Mouse (Mus musculus) embryonic facial prominence, embryonic 14.5 days (tissue): Measurements from ENCODE around the gene Fgf3. TPM values are rescaled to one million over a fixed set of nuclear protein-coding genes. Genes with fewer than 3 reads are reported as not detected.

Experiments
- ATAC-seq: fragments of 200-750 bp; cut with Nextera tagmentation; 2 replicates; pipeline ENCODE4 v1.8.0; 2017; ENCODE audit warnings: low read depth, moderate number of reproducible peaks, moderate TSS enrichment
- DNase-seq: peaks from one replicate; pipeline ENCODE4 v3.0.0-alpha.2; 2015; ENCODE audit warnings: low spot score
- H3K27ac ChIP-seq: fragments of 300-500 bp; sonication (generic); replicated peaks from 2 replicates; pipeline ENCODE4 v1.5.1; 2014; ENCODE audit warnings: low read depth, mild to moderate bottlenecking, low read length, moderate library complexity
- H3K27me3 ChIP-seq: fragments of 300-500 bp; sonication (generic); replicated peaks from 2 replicates; pipeline ENCODE4 v1.6.1; 2014; ENCODE audit warnings: low read length; ENCODE audit not compliant: control insufficient read depth, insufficient read depth
- H3K36me3 ChIP-seq: fragments of 300-500 bp; sonication (generic); 2 replicates; pipeline ENCODE4 v1.6.1; 2014; ENCODE audit warnings: low read length, mixed read lengths; ENCODE audit not compliant: control insufficient read depth, insufficient read depth
- H3K4me1 ChIP-seq: fragments of 300-500 bp; sonication (generic); 2 replicates; pipeline ENCODE4 v1.6.1; 2014; ENCODE audit warnings: antibody characterized with exemption, low read length; ENCODE audit not compliant: control insufficient read depth, insufficient read depth
- H3K4me2 ChIP-seq: fragments of 300-500 bp; sonication (generic); 2 replicates; pipeline ENCODE4 v1.6.1; 2014; ENCODE audit warnings: low read depth, mild to moderate bottlenecking, low read length, moderate library complexity, mixed read lengths
- H3K4me3 ChIP-seq: fragments of 300-500 bp; sonication (generic); 2 replicates; pipeline ENCODE4 v1.5.1; 2014; ENCODE audit warnings: low read depth, mild to moderate bottlenecking, low read length
- H3K9ac ChIP-seq: fragments of 300-500 bp; sonication (generic); 2 replicates; pipeline ENCODE4 v1.6.1; 2014; ENCODE audit warnings: low read depth, mild to moderate bottlenecking, low read length, moderate library complexity, mixed read lengths
- H3K9me3 ChIP-seq: fragments of 300-500 bp; sonication (generic); 2 replicates; pipeline ENCODE4 v1.6.1; 2016; ENCODE audit warnings: low read length; ENCODE audit not compliant: control insufficient read depth
- WGBS: fragments of 180-500 bp; shearing (Covaris S2); extraction: QIAGEN DNeasy Blood & Tissue Kit; methylation state at CpG from one replicate; pipeline ENCODE4 v1.1.7; 2014; 5-methylcytosine and 5-hydroxymethylcytosine counted together
- polyA plus RNA-seq: library from polyadenylated mRNA; unstranded; fragments of >200 nt; fragmentation: Nextera tagmentation; extraction: Ambion mirVana; gene quantifications from 2 replicates; pipeline ENCODE4 v1.2.1, GENCODE M21; 2014

Gene Fgf3
- polyA plus RNA-seq: 0.88 and 0.97 TPM in 2 replicates

- ATAC-seq: peak; percentile 10; the same call in 1 of the 2 replicates
- Histone ChIP-seq H3K9ac (peak within 1 kb of the TSS; percentile 47), H3K27ac (no peak within 1 kb of the TSS), H3K4me3 (peak within 1 kb of the TSS; percentile 44), H3K4me1 (no peaks in the 10 kb centered on the region; the same call in 1 of the 2 replicates), H3K4me2 (peak within 1 kb of the TSS; percentile 67), H3K9me3 (no peaks in the 10 kb centered on the region), H3K27me3 (peaks cover 77% of the 10 kb centered on the region), H3K36me3 (no peaks in the 10 kb centered on the region)
- 2% methylated on average over 29 of the region's 43 CpGs for WGBS
- DNase-seq: no peak
These were observed at the start of gene Fgf3 for GRCm38 (mm10) chr7:144837891-144838488. TSS of gene Fgf3 (plus strand) at chr7:144838083.

- Histone ChIP-seq H3K4me3 (no peak overlapping the region), H3K27me3 (no peaks in the 10 kb centered on the region), H3K9ac (no peak overlapping the region), H3K4me1 (no peaks in the 10 kb centered on the region), H3K9me3 (no peaks in the 10 kb centered on the region), H3K36me3 (no peaks in the 10 kb centered on the region), H3K4me2 (no peak overlapping the region), H3K27ac (no peak overlapping the region)
- ATAC-seq (no peak), DNase-seq (no peak)
- WGBS: 47% methylated on average over 4 of the region's 4 CpGs
These were observed 49.3 kb upstream of the Fgf3 start for GRCm38 (mm10) chr7:144788631-144789030.

- Histone ChIP-seq H3K4me2 (peak overlapping the region; percentile 53), H3K36me3 (no peaks in the 10 kb centered on the region), H3K27me3 (no peaks in the 10 kb centered on the region), H3K4me3 (peak overlapping the region; percentile 33), H3K27ac (no peak overlapping the region), H3K9me3 (no peaks in the 10 kb centered on the region), H3K4me1 (no peaks in the 10 kb centered on the region), H3K9ac (no peak overlapping the region)
- DNase-seq: peak; percentile 31
- 45% methylated on average over 36 of the region's 36 CpGs for WGBS
- ATAC-seq: no peak
These were observed 48.0 kb upstream of the Fgf3 start for GRCm38 (mm10) chr7:144789601-144790556.

- H3K27me3 ChIP-seq: no peaks in the 10 kb centered on the region
- H3K4me3 ChIP-seq: no peak overlapping the region
- no peak overlapping the region for H3K27ac ChIP-seq
- H3K36me3 ChIP-seq: no peaks in the 10 kb centered on the region
- DNase-seq (no peak), ATAC-seq (no peak)
- no peaks in the 10 kb centered on the region for H3K4me1 ChIP-seq
- no peaks in the 10 kb centered on the region for H3K9me3 ChIP-seq
- 91% methylated on average over 7 of the region's 7 CpGs for WGBS
- no peak overlapping the region for H3K4me2 ChIP-seq
- no peak overlapping the region for H3K9ac ChIP-seq
These were observed 46.5 kb upstream of the Fgf3 start for GRCm38 (mm10) chr7:144791426-144791825.

GRCm38 (mm10) chr7:144793296-144793695, 44.6 kb upstream of the Fgf3 start:
- H3K9me3 ChIP-seq: no peaks in the 10 kb centered on the region
- no peaks in the 10 kb centered on the region for H3K36me3 ChIP-seq
- ATAC-seq (no peak), DNase-seq (no peak)
- H3K4me3 ChIP-seq: no peak overlapping the region
- no peak overlapping the region for H3K27ac ChIP-seq
- no peaks in the 10 kb centered on the region for H3K4me1 ChIP-seq
- H3K9ac ChIP-seq: no peak overlapping the region
- no peak overlapping the region for H3K4me2 ChIP-seq
- 92% methylated on average over 10 of the region's 10 CpGs for WGBS
- no peaks in the 10 kb centered on the region for H3K27me3 ChIP-seq

- no peaks in the 10 kb centered on the region; the same call in 1 of the 2 replicates for H3K27me3 ChIP-seq
- no peaks in the 10 kb centered on the region for H3K36me3 ChIP-seq
- 69% methylated on average over 9 of the region's 9 CpGs for WGBS
- H3K27ac ChIP-seq: no peak overlapping the region
- H3K4me3 ChIP-seq: no peak overlapping the region
- no peaks in the 10 kb centered on the region for H3K4me1 ChIP-seq
- ATAC-seq: no peak
- DNase-seq: no peak
- no peak overlapping the region for H3K9ac ChIP-seq
- no peaks in the 10 kb centered on the region for H3K9me3 ChIP-seq
- H3K4me2 ChIP-seq: no peak overlapping the region
These were observed 41.9 kb upstream of the Fgf3 start for GRCm38 (mm10) chr7:144795976-144796474.

- H3K27ac ChIP-seq: no peak overlapping the region
- H3K36me3 ChIP-seq: no peaks in the 10 kb centered on the region
- H3K9ac ChIP-seq: no peak overlapping the region
- H3K4me3 ChIP-seq: no peak overlapping the region
- H3K27me3 ChIP-seq: no peaks in the 10 kb centered on the region; the same call in 1 of the 2 replicates
- peak; percentile 65 for DNase-seq
- H3K4me2 ChIP-seq: no peak overlapping the region
- no peaks in the 10 kb centered on the region for H3K4me1 ChIP-seq
- H3K9me3 ChIP-seq: no peaks in the 10 kb centered on the region
- ATAC-seq: peak; percentile 47; the same call in 1 of the 2 replicates
- 52% methylated on average over 17 of the region's 17 CpGs for WGBS
These were observed 40.7 kb upstream of the Fgf3 start for GRCm38 (mm10) chr7:144796986-144797735.

GRCm38 (mm10) chr7:144798471-144798870, 39.4 kb upstream of the Fgf3 start:
- WGBS: 10% methylated on average over 1 of the region's 1 CpGs
- Histone ChIP-seq H3K27me3 (no peaks in the 10 kb centered on the region; the same call in 1 of the 2 replicates), H3K36me3 (no peaks in the 10 kb centered on the region), H3K4me1 (no peaks in the 10 kb centered on the region), H3K9ac (no peak overlapping the region), H3K4me3 (no peak overlapping the region), H3K27ac (no peak overlapping the region), H3K9me3 (no peaks in the 10 kb centered on the region), H3K4me2 (no peak overlapping the region)
- DNase-seq (peak; percentile 68), ATAC-seq (peak; percentile 75)
